Mouse (Mus musculus) kidney, postnatal 0 days (tissue): ENCODE data around the gene Josd2. TPM values are rescaled to one million over a fixed set of nuclear protein-coding genes. Genes with fewer than 3 reads are reported as not detected.
A peak's percentile ranks its signal among the peaks of the same experiment; 100 is the strongest.

Experiments
- ATAC-seq: fragments of 200-750 bp; cut with Nextera tagmentation; replicated peaks from 2 replicates; pipeline ENCODE4 v1.8.0; 2017; ENCODE audit warnings: low read depth, moderate number of reproducible peaks, moderate TSS enrichment, moderate library complexity; ENCODE audit not compliant: low FRiP score
- DNase-seq: peaks from one replicate; pipeline ENCODE4 v3.0.0-alpha.2; 2016; ENCODE audit warnings: low spot score
- H3K27ac ChIP-seq: fragments of 300-500 bp; sonication (generic); 2 replicates; pipeline ENCODE4 v1.5.1; 2014; ENCODE audit warnings: mild to moderate bottlenecking
- H3K27me3 ChIP-seq: fragments of 300-500 bp; sonication (generic); 2 replicates; pipeline ENCODE4 v1.6.1; 2014; ENCODE audit warnings: low read length, mixed read lengths; ENCODE audit not compliant: insufficient read depth
- H3K36me3 ChIP-seq: fragments of 300-500 bp; sonication (generic); 2 replicates; pipeline ENCODE4 v1.6.1; 2014; ENCODE audit warnings: low read length, mixed read lengths; ENCODE audit not compliant: insufficient read depth
- H3K4me1 ChIP-seq: fragments of 300-500 bp; sonication (generic); replicated peaks from 2 replicates; pipeline ENCODE4 v1.6.1; 2014; ENCODE audit warnings: antibody characterized with exemption, low read length, mixed read lengths; ENCODE audit not compliant: insufficient read depth
- H3K4me2 ChIP-seq: fragments of 300-500 bp; sonication (generic); 2 replicates; pipeline ENCODE4 v1.6.1; 2014; ENCODE audit warnings: mild to moderate bottlenecking, low read length, moderate library complexity, mixed read lengths
- H3K4me3 ChIP-seq: fragments of 300-500 bp; sonication (generic); replicated peaks from 2 replicates; pipeline ENCODE4 v1.5.1; 2014; ENCODE audit warnings: low read depth, low read length
- H3K9ac ChIP-seq: fragments of 300-500 bp; sonication (generic); 2 replicates; pipeline ENCODE4 v1.6.1; 2014; ENCODE audit warnings: low read depth, low read length
- H3K9me3 ChIP-seq: fragments of 300-500 bp; sonication (generic); replicated peaks from 2 replicates; pipeline ENCODE4 v1.6.1; 2016; ENCODE audit warnings: low read length, inconsistent platforms, mixed read lengths
- CTCF ChIP-seq: IDR thresholded peaks from 2 replicates; pipeline ENCODE4 v1.5.1; 2016; ENCODE audit warnings: antibody characterized with exemption, low read depth, mild to moderate bottlenecking, moderate library complexity
- WGBS: fragments of 180-500 bp; shearing (Covaris S2); extraction: QIAGEN DNeasy Blood & Tissue Kit; methylation state at CpG from one replicate; pipeline ENCODE4 v1.1.7; 2014; 5-methylcytosine and 5-hydroxymethylcytosine counted together
- polyA plus RNA-seq: library from polyadenylated mRNA; unstranded; fragments of >200 nt; fragmentation: Nextera tagmentation; extraction: Ambion mirVana; gene quantifications from 2 replicates; pipeline ENCODE4 v1.2.1, GENCODE M21; 2015

Josd2 gene
- 51.1 and 52.4 TPM in 2 replicates for polyA plus RNA-seq

DNA sequence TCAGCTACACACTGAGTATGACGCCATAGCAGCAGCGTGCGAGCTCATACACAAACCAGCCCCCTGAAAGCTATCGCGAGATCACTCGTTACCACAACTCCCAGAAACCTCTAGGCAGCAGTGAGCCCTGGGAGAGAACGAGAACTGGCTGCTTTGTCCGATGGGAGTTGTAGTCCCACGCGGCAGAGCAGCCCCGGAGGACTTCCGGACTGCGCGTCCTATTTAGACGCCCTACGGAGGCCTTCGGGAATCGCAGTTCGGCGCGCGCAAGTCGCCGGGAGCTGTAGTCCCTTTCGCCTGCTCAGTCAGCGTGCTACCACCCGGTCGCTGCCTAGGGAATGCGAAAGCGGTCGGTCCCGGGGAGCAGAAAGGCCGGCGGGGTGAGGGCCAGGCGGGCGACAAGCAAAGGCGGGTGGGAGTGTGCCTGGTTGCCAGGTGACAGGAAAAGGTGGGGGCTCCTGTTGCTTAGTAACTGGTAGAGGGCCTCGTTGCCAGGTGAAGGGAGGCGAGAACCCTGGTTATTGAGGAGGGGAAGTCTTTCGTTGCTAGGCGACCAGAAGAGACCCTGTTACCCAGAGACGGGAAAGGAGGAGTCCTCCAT lies at the start of gene Josd2:
Gene Josd2 (plus strand): TSS at position 170 of the 601 bp plus-strand sequence.
- Histone ChIP-seq H3K9me3 (no peaks in the 10 kb centered on the region), H3K27ac (peak within 1 kb of the TSS; percentile 52; the same call in 1 of the 2 replicates), H3K4me3 (peak within 1 kb of the TSS; percentile 66), H3K36me3 (no peaks in the 10 kb centered on the region), H3K9ac (peak within 1 kb of the TSS; percentile 69), H3K4me1 (0 out of 2 replicates have a peak, but pooled peaks cover 7% of the 10 kb centered on the region), H3K27me3 (peaks cover 6% of the 10 kb centered on the region; the same call in 1 of the 2 replicates), H3K4me2 (peak within 1 kb of the TSS; percentile 65)
- ATAC-seq (peak; percentile 93), DNase-seq (peak; percentile 99)
- under 1% methylated on average over 42 of the region's 42 CpGs for WGBS
- TF ChIP-seq CTCF = no peak

DNA sequence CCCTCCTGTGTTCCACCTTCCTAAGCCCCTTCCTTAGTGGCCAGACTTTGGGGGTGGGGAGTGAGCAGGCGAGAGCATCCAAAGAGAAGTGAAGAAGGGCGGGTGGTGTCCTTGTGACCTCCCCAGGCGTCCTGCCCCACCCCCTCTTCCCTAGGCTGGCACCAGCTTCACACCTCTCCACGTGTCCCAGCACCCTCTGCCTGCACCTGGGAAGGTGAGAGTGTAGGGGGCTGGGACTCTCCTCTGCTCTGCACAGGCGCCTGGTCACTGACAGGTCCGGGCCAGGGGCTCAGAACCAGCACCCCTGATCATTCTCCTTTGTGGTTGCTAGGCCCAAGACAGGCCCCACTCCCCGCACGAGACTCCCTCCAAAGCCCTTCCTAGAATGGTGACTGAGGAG lies 40.1 kb upstream of the Josd2 start:
- Histone ChIP-seq H3K4me2 (no peak overlapping the region), H3K9ac (no peak overlapping the region), H3K27me3 (peaks cover 23% of the 10 kb centered on the region; the same call in 1 of the 2 replicates), H3K27ac (no peak overlapping the region), H3K36me3 (no peaks in the 10 kb centered on the region), H3K4me1 (no peaks in the 10 kb centered on the region; the same call in none of the 2 replicates), H3K4me3 (no peak overlapping the region), H3K9me3 (no peaks in the 10 kb centered on the region)
- no peak for ATAC-seq
- no peak for DNase-seq
- no peak for TF ChIP-seq CTCF
- 10% methylated on average over 8 of the region's 8 CpGs for WGBS

DNA sequence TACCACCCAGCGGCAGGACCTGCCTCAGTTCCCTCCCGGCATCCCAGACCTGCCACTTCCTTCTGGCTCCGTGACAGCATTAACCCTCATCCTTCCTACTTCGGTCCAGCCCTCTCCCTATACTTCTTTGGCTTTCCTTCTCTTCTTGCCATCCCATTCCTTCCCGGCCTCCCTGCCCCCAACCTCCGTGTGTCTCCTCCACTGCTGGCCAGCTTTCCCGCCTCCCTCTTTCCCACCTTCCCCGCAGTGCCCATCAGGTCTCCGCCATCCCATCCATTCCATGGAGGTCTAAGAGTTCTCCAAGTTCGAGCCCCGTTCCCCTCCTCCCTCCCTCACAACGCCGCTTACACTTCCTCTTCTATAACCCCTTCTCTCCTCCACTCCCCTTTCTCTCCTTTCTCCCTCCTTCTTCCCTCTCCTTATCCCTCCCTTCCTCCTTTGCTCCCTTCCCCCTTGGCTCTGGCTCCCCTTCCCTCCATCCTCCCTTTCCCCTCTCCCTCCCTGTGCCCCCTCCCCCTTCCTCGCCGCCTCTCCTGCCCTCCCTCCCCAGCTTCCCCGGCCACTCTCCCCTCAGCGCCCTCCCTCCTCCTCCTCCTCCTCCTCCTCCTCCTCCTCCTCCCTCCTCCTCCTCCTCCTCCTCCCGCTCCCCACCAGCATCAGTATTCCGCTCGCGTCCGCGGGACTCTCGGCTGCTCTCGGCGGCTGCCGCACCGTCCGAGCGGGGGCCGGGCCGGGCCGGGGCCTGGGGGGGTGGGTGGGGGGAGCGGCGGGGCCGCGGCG lies 39.4 kb upstream of the Josd2 start:
- TF ChIP-seq CTCF = no peak
- Histone ChIP-seq H3K4me1 (no peaks in the 10 kb centered on the region; the same call in none of the 2 replicates), H3K36me3 (no peaks in the 10 kb centered on the region), H3K27ac (no peak overlapping the region), H3K9ac (peak overlapping the region; percentile 28), H3K4me2 (peak overlapping the region; percentile 55), H3K4me3 (peak overlapping the region; percentile 16; the same call in 1 of the 2 replicates), H3K27me3 (peaks cover 23% of the 10 kb centered on the region; the same call in 1 of the 2 replicates), H3K9me3 (no peaks in the 10 kb centered on the region)
- 2% methylated on average over 16 of the region's 38 CpGs for WGBS
- DNase-seq = no peak
- ATAC-seq = no peak

DNA sequence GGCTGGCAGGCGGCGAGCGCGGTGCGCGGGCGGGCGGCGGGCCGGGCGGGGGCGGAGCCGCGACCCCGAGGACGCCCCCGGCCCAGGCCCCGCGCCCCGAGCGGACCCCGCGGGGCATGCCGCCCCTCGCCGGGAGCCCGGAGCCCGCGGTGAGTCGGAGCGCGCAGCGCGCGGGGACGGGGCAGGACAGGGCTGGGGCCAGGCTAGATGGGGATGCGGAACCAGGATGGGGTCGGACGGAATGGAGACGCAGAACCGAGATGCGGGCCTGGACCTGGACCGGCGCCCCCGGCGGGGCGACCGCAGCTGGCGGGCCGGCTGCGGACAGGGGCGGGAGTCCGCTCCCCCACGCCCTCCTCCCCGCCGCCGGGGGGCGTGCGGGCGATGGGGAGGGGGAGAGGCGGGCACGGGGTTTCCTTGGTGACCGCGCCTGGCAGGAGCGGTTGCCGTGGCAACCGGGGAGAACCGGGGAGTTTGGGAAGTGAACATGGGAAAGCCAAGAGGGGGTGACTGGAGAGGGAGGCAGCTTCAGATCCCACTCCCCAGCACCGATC lies 38.7 kb upstream of the Josd2 start, which contains the start of gene Lrrc4b:
Gene Lrrc4b (plus strand): TSS at position 51 of the 554 bp plus-strand sequence.
- WGBS = under 1% methylated on average over 40 of the region's 69 CpGs
- Histone ChIP-seq H3K4me2 (peak within 1 kb of the TSS; percentile 55), H3K9ac (peak within 1 kb of the TSS; percentile 28), H3K27ac (no peak within 1 kb of the TSS), H3K4me1 (no peaks in the 10 kb centered on the region; the same call in none of the 2 replicates), H3K9me3 (no peaks in the 10 kb centered on the region), H3K27me3 (peaks cover 23% of the 10 kb centered on the region; the same call in 1 of the 2 replicates), H3K36me3 (no peaks in the 10 kb centered on the region), H3K4me3 (peak within 1 kb of the TSS; percentile 35)
- ATAC-seq (no peak), DNase-seq (no peak)
- TF ChIP-seq CTCF = no peak

DNA sequence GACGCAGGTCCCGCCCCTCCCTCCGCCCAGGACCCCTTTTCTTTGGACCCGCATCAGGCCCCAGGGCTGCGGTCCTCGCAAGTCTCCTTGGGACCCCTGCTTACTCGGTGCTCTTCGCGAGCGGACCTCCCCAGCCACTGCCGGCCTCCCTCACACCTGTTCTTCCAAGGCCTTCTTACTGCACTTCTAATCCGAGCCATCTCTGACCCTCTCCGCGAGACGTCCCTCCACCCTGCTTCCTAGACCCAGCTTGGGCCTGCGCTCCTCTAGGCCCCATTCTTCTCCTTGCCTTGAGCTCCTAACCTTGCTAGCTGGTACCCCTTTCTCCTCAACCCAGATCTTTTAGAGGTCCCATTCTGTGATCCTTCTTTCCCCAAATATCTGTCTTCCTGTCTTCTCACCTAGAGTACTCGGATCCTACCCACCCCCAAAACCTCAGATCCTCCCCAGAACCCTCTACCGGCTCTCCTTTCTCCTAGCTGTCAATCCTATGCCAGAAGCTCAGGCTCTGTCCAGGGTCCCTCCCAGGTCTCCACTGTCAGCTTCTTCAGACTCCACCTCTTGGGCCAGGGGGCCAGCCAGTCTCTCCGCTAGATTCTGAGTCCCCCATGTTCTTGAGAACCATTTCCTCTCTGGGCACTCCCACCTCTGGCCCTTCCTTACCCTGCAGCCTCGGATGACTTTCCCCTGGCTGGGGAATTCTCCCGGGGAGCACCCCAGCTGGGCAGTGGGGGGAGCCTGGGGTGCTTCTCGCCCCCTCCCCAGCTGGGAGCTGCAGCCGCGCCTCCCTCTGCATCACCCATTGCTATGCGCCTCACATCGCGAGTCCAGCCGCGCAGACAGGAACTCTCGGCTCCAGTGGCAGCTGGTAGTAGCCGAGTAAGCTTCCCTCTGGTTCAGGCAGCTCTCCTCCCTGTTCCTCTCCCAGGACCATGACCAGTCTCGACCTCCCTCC lies 38.0 kb upstream of the Josd2 start:
- Histone ChIP-seq H3K27me3 (peaks cover 23% of the 10 kb centered on the region; the same call in 1 of the 2 replicates), H3K4me2 (peak overlapping the region; percentile 55), H3K9me3 (no peaks in the 10 kb centered on the region), H3K36me3 (no peaks in the 10 kb centered on the region), H3K27ac (no peak overlapping the region), H3K4me1 (no peaks in the 10 kb centered on the region; the same call in none of the 2 replicates), H3K4me3 (peak overlapping the region; percentile 35), H3K9ac (no peak overlapping the region)
- 4% methylated on average over 29 of the region's 32 CpGs for WGBS
- ATAC-seq = 0 out of 2 replicates have a peak, but pooled peaks have one; percentile 19
- TF ChIP-seq CTCF = no peak
- DNase-seq = no peak
